Mouse (Mus musculus) heart, embryonic 15.5 days (tissue): Measurements from ENCODE around the gene Pgap2. TPM values are rescaled to one million over a fixed set of nuclear protein-coding genes. Genes with fewer than 3 reads are reported as not detected.

Experiments used
- ATAC-seq: fragments of 200-750 bp; cut with Nextera tagmentation; replicated peaks from 2 replicates; pipeline ENCODE4 v1.8.0; 2017; ENCODE audit warnings: low read depth, moderate TSS enrichment; ENCODE audit not compliant: insufficient number of reproducible peaks, insufficient read depth, low FRiP score
- H3K27ac ChIP-seq: fragments of 300-500 bp; sonication (generic); 2 replicates; pipeline ENCODE4 v1.5.1; 2015; ENCODE audit warnings: mild to moderate bottlenecking, inconsistent platforms
- H3K27me3 ChIP-seq: fragments of 300-500 bp; sonication (generic); 2 replicates; pipeline ENCODE4 v1.6.1; 2015; ENCODE audit warnings: inconsistent platforms
- H3K36me3 ChIP-seq: fragments of 300-500 bp; sonication (generic); 2 replicates; pipeline ENCODE4 v1.6.1; 2015; ENCODE audit warnings: mild to moderate bottlenecking, inconsistent platforms
- H3K4me1 ChIP-seq: fragments of 300-500 bp; sonication (generic); replicated peaks from 2 replicates; pipeline ENCODE4 v1.6.1; 2015; ENCODE audit warnings: inconsistent platforms
- H3K4me2 ChIP-seq: fragments of 300-500 bp; sonication (generic); 2 replicates; pipeline ENCODE4 v1.6.1; 2015; ENCODE audit warnings: inconsistent platforms, mild to moderate bottlenecking, moderate library complexity
- H3K4me3 ChIP-seq: fragments of 300-500 bp; sonication (generic); 2 replicates; pipeline ENCODE4 v1.5.1; 2015; ENCODE audit warnings: mild to moderate bottlenecking, inconsistent platforms
- H3K9ac ChIP-seq: fragments of 300-500 bp; sonication (generic); 2 replicates; pipeline ENCODE4 v1.6.1; 2015; ENCODE audit warnings: mild to moderate bottlenecking, inconsistent platforms
- H3K9me3 ChIP-seq: fragments of 300-500 bp; sonication (generic); replicated peaks from 2 replicates; pipeline ENCODE4 v1.6.1; 2016; ENCODE audit warnings: inconsistent platforms
- WGBS: fragments of 180-500 bp; shearing (Covaris S2); methylation state at CpG from one replicate; pipeline ENCODE4 v1.1.7; 2015; ENCODE audit warnings: mixed read lengths; 5-methylcytosine and 5-hydroxymethylcytosine counted together
- polyA plus RNA-seq: library from polyadenylated mRNA; unstranded; fragments of >200 nt; fragmentation: Nextera tagmentation; extraction: Ambion mirVana; gene quantifications from 2 replicates; pipeline ENCODE4 v1.2.1, GENCODE M21; 2015

Pgap2 gene
- polyA plus RNA-seq, 1 experiment from 2014 or later = 50.8 TPM

- H3K27ac ChIP-seq = no peak overlapping the region
Measured at GRCm38 (mm10) chr7:102221899-102222298, 11.9 kb downstream of the Pgap2 start.

GRCm38 (mm10) chr7:102222336-102222735 lies 12.3 kb downstream of the Pgap2 start:
- Histone ChIP-seq H3K36me3 (no peaks in the 10 kb centered on the region), H3K27ac (peak overlapping the region; percentile 74), H3K4me3 (peak overlapping the region; percentile 77), H3K4me2 (peak overlapping the region; percentile 83), H3K9me3 (no peaks in the 10 kb centered on the region), H3K4me1 (peaks cover 6% of the 10 kb centered on the region), H3K27me3 (no peaks in the 10 kb centered on the region), H3K9ac (peak overlapping the region; percentile 74)
- peak; percentile 50; the same call in 1 of the 2 replicates for ATAC-seq
- under 1% methylated on average over 9 of the region's 13 CpGs for WGBS

More at GRCm38 (mm10) chr7:102221899-102222298, 11.9 kb downstream of the Pgap2 start:
- WGBS = 30% methylated on average over 1 of the region's 1 CpGs
- Histone ChIP-seq H3K4me2 (peak overlapping the region; percentile 83), H3K9me3 (no peaks in the 10 kb centered on the region), H3K4me1 (peaks cover 6% of the 10 kb centered on the region), H3K36me3 (no peaks in the 10 kb centered on the region), H3K27me3 (no peaks in the 10 kb centered on the region), H3K9ac (no peak overlapping the region), H3K4me3 (peak overlapping the region; percentile 77; the same call in 1 of the 2 replicates)
- no peak for ATAC-seq

- H3K9ac ChIP-seq = peak overlapping the region; percentile 74
- H3K27ac ChIP-seq = peak overlapping the region; percentile 74
- peak overlapping the region; percentile 83 for H3K4me2 ChIP-seq
- WGBS = 1% methylated on average over 31 of the region's 31 CpGs
- H3K4me1 ChIP-seq = peaks cover 6% of the 10 kb centered on the region
- H3K4me3 ChIP-seq = peak overlapping the region; percentile 77
- peak; percentile 84 for ATAC-seq
- H3K36me3 ChIP-seq = no peaks in the 10 kb centered on the region
- no peaks in the 10 kb centered on the region for H3K27me3 ChIP-seq
- H3K9me3 ChIP-seq = no peaks in the 10 kb centered on the region
Measured at GRCm38 (mm10) chr7:102222830-102223556, 13.0 kb downstream of the Pgap2 start.

GRCm38 (mm10) chr7:102223883-102224738 lies 14.1 kb downstream of the Pgap2 start:
- 0 out of 2 replicates have a peak, but pooled peaks cover 3% of the 10 kb centered on the region for H3K36me3 ChIP-seq
- peaks cover 6% of the 10 kb centered on the region for H3K4me1 ChIP-seq
- 84% methylated on average over 5 of the region's 5 CpGs for WGBS
- H3K4me3 ChIP-seq = no peak overlapping the region
- H3K9ac ChIP-seq = no peak overlapping the region
- H3K9me3 ChIP-seq = no peaks in the 10 kb centered on the region
- no peaks in the 10 kb centered on the region for H3K27me3 ChIP-seq
- no peak for ATAC-seq
- 0 out of 2 replicates have a peak overlapping the region, but pooled peaks have one; percentile 83 for H3K4me2 ChIP-seq
- no peak overlapping the region for H3K27ac ChIP-seq

GRCm38 (mm10) chr7:102226051-102226450 lies 16.0 kb downstream of the Pgap2 start:
- ATAC-seq = no peak
- H3K36me3 ChIP-seq = 0 out of 2 replicates have a peak, but pooled peaks cover 9% of the 10 kb centered on the region
- H3K27ac ChIP-seq = no peak overlapping the region
- H3K27me3 ChIP-seq = no peaks in the 10 kb centered on the region
- H3K4me1 ChIP-seq = peaks cover 6% of the 10 kb centered on the region
- no peak overlapping the region for H3K4me3 ChIP-seq
- no peaks in the 10 kb centered on the region for H3K9me3 ChIP-seq
- 82% methylated on average over 6 of the region's 6 CpGs for WGBS
- H3K9ac ChIP-seq = no peak overlapping the region
- no peak overlapping the region for H3K4me2 ChIP-seq

GRCm38 (mm10) chr7:102228049-102228670 lies 18.2 kb downstream of the Pgap2 start:
- WGBS = 81% methylated on average over 4 of the region's 4 CpGs
- no peak for ATAC-seq
- no peak overlapping the region for H3K4me2 ChIP-seq

GRCm38 (mm10) chr7:102229814-102230213 lies 19.8 kb downstream of the Pgap2 start:
- Histone ChIP-seq H3K36me3 (0 out of 2 replicates have a peak, but pooled peaks cover 9% of the 10 kb centered on the region), H3K4me1 (no peaks in the 10 kb centered on the region; the same call in 1 of the 2 replicates), H3K9ac (no peak overlapping the region), H3K27me3 (no peaks in the 10 kb centered on the region), H3K4me2 (no peak overlapping the region), H3K9me3 (no peaks in the 10 kb centered on the region), H3K27ac (no peak overlapping the region), H3K4me3 (no peak overlapping the region)
- WGBS = 87% methylated on average over 6 of the region's 6 CpGs
- no peak for ATAC-seq

More at GRCm38 (mm10) chr7:102228049-102228670, 18.2 kb downstream of the Pgap2 start:
- H3K36me3 ChIP-seq = 0 out of 2 replicates have a peak, but pooled peaks cover 9% of the 10 kb centered on the region
- H3K27ac ChIP-seq = no peak overlapping the region
- no peak overlapping the region for H3K9ac ChIP-seq
- H3K4me1 ChIP-seq = peaks cover 6% of the 10 kb centered on the region
- H3K27me3 ChIP-seq = no peaks in the 10 kb centered on the region
- H3K9me3 ChIP-seq = no peaks in the 10 kb centered on the region
- no peak overlapping the region for H3K4me3 ChIP-seq

GRCm38 (mm10) chr7:102233059-102233458 lies 23.1 kb downstream of the Pgap2 start:
- no peak overlapping the region for H3K4me3 ChIP-seq
- H3K9ac ChIP-seq = no peak overlapping the region
- no peaks in the 10 kb centered on the region for H3K4me1 ChIP-seq
- no peaks in the 10 kb centered on the region for H3K27me3 ChIP-seq
- peaks cover 23% of the 10 kb centered on the region; the same call in 1 of the 2 replicates for H3K36me3 ChIP-seq
- no peak overlapping the region for H3K4me2 ChIP-seq
- ATAC-seq = no peak
- no peak overlapping the region for H3K27ac ChIP-seq
- WGBS = 80% methylated on average over 4 of the region's 4 CpGs
- no peaks in the 10 kb centered on the region for H3K9me3 ChIP-seq

GRCm38 (mm10) chr7:102238686-102239286 lies 28.8 kb downstream of the Pgap2 start:
- no peaks in the 10 kb centered on the region for H3K9me3 ChIP-seq
- H3K27ac ChIP-seq = no peak overlapping the region
- 87% methylated on average over 8 of the region's 8 CpGs for WGBS
- no peak overlapping the region for H3K4me2 ChIP-seq
- no peaks in the 10 kb centered on the region for H3K27me3 ChIP-seq
- H3K9ac ChIP-seq = no peak overlapping the region
- H3K36me3 ChIP-seq = peaks cover 45% of the 10 kb centered on the region
- ATAC-seq = no peak
- no peak overlapping the region for H3K4me3 ChIP-seq
- H3K4me1 ChIP-seq = peaks cover 19% of the 10 kb centered on the region

GRCm38 (mm10) chr7:102239591-102239990 lies 29.6 kb downstream of the Pgap2 start:
- no peaks in the 10 kb centered on the region for H3K27me3 ChIP-seq
- H3K4me2 ChIP-seq = no peak overlapping the region
- WGBS = 86% methylated on average over 16 of the region's 16 CpGs
- no peak overlapping the region for H3K4me3 ChIP-seq
- H3K4me1 ChIP-seq = peaks cover 27% of the 10 kb centered on the region
- H3K9ac ChIP-seq = no peak overlapping the region
- no peak for ATAC-seq
- H3K36me3 ChIP-seq = peaks cover 45% of the 10 kb centered on the region
- no peaks in the 10 kb centered on the region for H3K9me3 ChIP-seq
- H3K27ac ChIP-seq = no peak overlapping the region
